Mouse (Mus musculus) CH12.LX (cell line): ENCODE results near the gene Swsap1. TPM values are rescaled to one million over a fixed set of nuclear protein-coding genes. Genes with fewer than 3 reads are reported as not detected.

ENCODE experiments used
- DNase-seq: peaks from one replicate; pipeline ENCODE4 v3.0.0-alpha.2; 2013; ENCODE audit errors: extremely low read depth
- H3K27ac ChIP-seq: 2 replicates; pipeline ENCODE4 v1.5.1; 2012; ENCODE audit warnings: low read depth, mild to moderate bottlenecking, control low read depth, moderate library complexity; ENCODE audit not compliant: insufficient read depth
- H3K27me3 ChIP-seq: replicated peaks from 2 replicates; pipeline ENCODE3; 2012; ENCODE audit warnings: inconsistent platforms
- H3K36me3 ChIP-seq, 2 experiments: replicated peaks in 1 of 2; 2 replicates each; pipeline versions ENCODE3 to v1.6.1; 2012; ENCODE audit warnings: inconsistent platforms in 1 of 2, low read length in 1 of 2, mild to moderate bottlenecking in 1 of 2, mixed read lengths in 1 of 2, moderate library complexity in 1 of 2; ENCODE audit not compliant: control insufficient read depth in 1 of 2, insufficient read depth in 1 of 2
- H3K4me1 ChIP-seq, 2 experiments: 2 replicates each; pipeline ENCODE4 v1.6.1; 2012; ENCODE audit warnings: inconsistent platforms in 1 of 2, moderate library complexity in 1 of 2; ENCODE audit not compliant: insufficient read depth in 2 of 2, control insufficient read depth in 1 of 2
- H3K4me2 ChIP-seq: 2 replicates; pipeline ENCODE4 v1.6.1; 2012; ENCODE audit warnings: low read depth, mild to moderate bottlenecking, control low read depth; ENCODE audit not compliant: poor library complexity, insufficient read depth, severe bottlenecking
- H3K4me3 ChIP-seq, 3 experiments: fragments of 150-350 bp in 1 of 3; sonication (generic) in 1 of 3; replicated peaks in 1 of 3; 2 replicates each; pipeline versions ENCODE3 to v1.5.1; 2011 to 2012; ENCODE audit warnings: low read depth in 2 of 3, low read length in 2 of 3, mild to moderate bottlenecking in 2 of 3, moderate library complexity in 2 of 3, control low read depth in 1 of 3, improper control_type of control experiment in 1 of 3, inconsistent platforms in 1 of 3, mixed read lengths in 1 of 3; ENCODE audit not compliant: poor library complexity in 1 of 3
- H3K79me2 ChIP-seq: replicated peaks from 2 replicates; pipeline ENCODE4 v1.6.1; 2012; ENCODE audit warnings: mild to moderate bottlenecking, moderate library complexity; ENCODE audit not compliant: control insufficient read depth, poor library complexity, insufficient read depth, severe bottlenecking; ENCODE audit errors: extremely low read depth
- H3K9ac ChIP-seq: 2 replicates; pipeline ENCODE4 v1.6.1; 2012; ENCODE audit warnings: low read depth, mild to moderate bottlenecking, control low read depth, moderate library complexity; ENCODE audit not compliant: insufficient read depth
- H3K9me3 ChIP-seq: replicated peaks from 2 replicates; pipeline ENCODE3; 2012; ENCODE audit warnings: low read length, inconsistent platforms, mixed read lengths
- BHLHE40 ChIP-seq: IDR thresholded peaks from 2 replicates; pipeline ENCODE4 v1.6.1; 2011; ENCODE audit warnings: mild to moderate bottlenecking, low read depth, low read length, improper control_type of control experiment
- CHD1 ChIP-seq: IDR thresholded peaks from 2 replicates; pipeline ENCODE4 v1.6.1; 2012; ENCODE audit warnings: low read depth, low read length, improper control_type of control experiment, inconsistent platforms
- CHD2 ChIP-seq: IDR thresholded peaks from 2 replicates; pipeline ENCODE4 v1.6.1; 2011; ENCODE audit warnings: low read length, improper control_type of control experiment
- CTCF ChIP-seq, 2 experiments: IDR thresholded peaks in 1 of 2; conservative IDR thresholded peaks in 1 of 2; 2 replicates each; pipeline ENCODE4 v1.5.1; 2011 to 2012; ENCODE audit warnings: low read depth in 2 of 2, low read length in 2 of 2, improper control_type of control experiment in 1 of 2, inconsistent platforms in 1 of 2, mild to moderate bottlenecking in 1 of 2, moderate library complexity in 1 of 2
- E2F4 ChIP-seq: IDR thresholded peaks from 2 replicates; pipeline ENCODE4 v1.6.1; 2011; ENCODE audit warnings: low read depth, low read length, improper control_type of control experiment; ENCODE audit not compliant: insufficient replicate concordance
- ELF1 ChIP-seq: IDR thresholded peaks from 2 replicates; pipeline ENCODE4 v1.6.1; 2014; ENCODE audit warnings: low read depth, mild to moderate bottlenecking, inconsistent platforms, low read length, improper control_type of control experiment
- EP300 ChIP-seq: IDR thresholded peaks from 2 replicates; pipeline ENCODE4 v1.6.1; 2011; ENCODE audit warnings: low read length, improper control_type of control experiment
- ETS1 ChIP-seq: conservative IDR thresholded peaks from 2 replicates; pipeline ENCODE4 v1.6.1; 2012; ENCODE audit warnings: low read depth, mild to moderate bottlenecking, inconsistent platforms, low read length, improper control_type of control experiment, moderate library complexity
- GABPA ChIP-seq: IDR thresholded peaks from 2 replicates; pipeline ENCODE4 v1.6.1; 2012; ENCODE audit warnings: low read depth, low read length, improper control_type of control experiment, inconsistent platforms; ENCODE audit not compliant: insufficient replicate concordance
- HCFC1 ChIP-seq: IDR thresholded peaks from 2 replicates; pipeline ENCODE4 v1.6.1; 2012; ENCODE audit warnings: low read depth, mild to moderate bottlenecking, inconsistent platforms, low read length, improper control_type of control experiment
- IRF4 ChIP-seq: IDR thresholded peaks from 2 replicates; pipeline ENCODE4 v1.6.1; 2014; ENCODE audit warnings: low read depth, mild to moderate bottlenecking, inconsistent platforms, low read length, improper control_type of control experiment
- JUN ChIP-seq: IDR thresholded peaks from 2 replicates; pipeline ENCODE4 v1.6.1; 2011; ENCODE audit warnings: low read depth, mild to moderate bottlenecking, low read length, improper control_type of control experiment, moderate library complexity; ENCODE audit not compliant: insufficient read depth
- JUND ChIP-seq: conservative IDR thresholded peaks from 2 replicates; pipeline ENCODE4 v1.6.1; 2011; ENCODE audit warnings: low read depth, low read length, improper control_type of control experiment
- KAT2A ChIP-seq: IDR thresholded peaks from 2 replicates; pipeline ENCODE4 v1.6.1; 2012; ENCODE audit warnings: low read length, improper control_type of control experiment, inconsistent platforms; ENCODE audit not compliant: insufficient replicate concordance
- MAFK ChIP-seq: IDR thresholded peaks from 2 replicates; pipeline ENCODE4 v1.6.1; 2011; ENCODE audit warnings: low read length, improper control_type of control experiment; ENCODE audit not compliant: insufficient replicate concordance
- MAX ChIP-seq: IDR thresholded peaks from 2 replicates; pipeline ENCODE4 v1.6.1; 2011; ENCODE audit warnings: low read length, improper control_type of control experiment
- MAZ ChIP-seq: IDR thresholded peaks from 2 replicates; pipeline ENCODE4 v1.6.1; 2012; ENCODE audit warnings: low read depth, mild to moderate bottlenecking, inconsistent platforms, low read length, improper control_type of control experiment, moderate library complexity
- MEF2A ChIP-seq: IDR thresholded peaks from 2 replicates; pipeline ENCODE4 v1.6.1; 2014; ENCODE audit warnings: low read depth, mild to moderate bottlenecking, inconsistent platforms, low read length, improper control_type of control experiment, borderline replicate concordance
- MXI1 ChIP-seq: IDR thresholded peaks from 2 replicates; pipeline ENCODE4 v1.6.1; 2011; ENCODE audit warnings: mild to moderate bottlenecking, low read depth, low read length, improper control_type of control experiment
- MYC ChIP-seq: IDR thresholded peaks from 2 replicates; pipeline ENCODE4 v1.6.1; 2011; ENCODE audit warnings: low read depth, mild to moderate bottlenecking, improper control_type of control experiment, low read length
- NELFE ChIP-seq: IDR thresholded peaks from 2 replicates; pipeline ENCODE4 v1.6.1; 2011; ENCODE audit warnings: low read depth, low read length, improper control_type of control experiment
- NRF1 ChIP-seq: IDR thresholded peaks from 2 replicates; pipeline ENCODE4 v1.6.1; 2014; ENCODE audit warnings: low read depth, mild to moderate bottlenecking, inconsistent platforms, low read length, improper control_type of control experiment, moderate library complexity
- PAX5 ChIP-seq: IDR thresholded peaks from 2 replicates; pipeline ENCODE4 v1.6.1; 2012; ENCODE audit warnings: low read length, inconsistent platforms, mixed read lengths
- POLR2A ChIP-seq: IDR thresholded peaks from 2 replicates; pipeline ENCODE4 v1.6.1; 2011; ENCODE audit warnings: low read depth, mild to moderate bottlenecking, improper control_type of control experiment, low read length
- POLR2AphosphoS2 ChIP-seq: IDR thresholded peaks from 2 replicates; pipeline ENCODE4 v1.6.1; 2011; ENCODE audit warnings: low read depth, low read length, improper control_type of control experiment
- RAD21 ChIP-seq: IDR thresholded peaks from 2 replicates; pipeline ENCODE4 v1.6.1; 2011; ENCODE audit warnings: low read depth, mild to moderate bottlenecking, low read length, improper control_type of control experiment, moderate library complexity
- RCOR1 ChIP-seq: conservative IDR thresholded peaks from 2 replicates; pipeline ENCODE4 v1.6.1; 2012; ENCODE audit warnings: low read depth, mild to moderate bottlenecking, inconsistent platforms, low read length, improper control_type of control experiment
- SIN3A ChIP-seq: IDR thresholded peaks from 2 replicates; pipeline ENCODE4 v1.6.1; 2012; ENCODE audit warnings: low read length, improper control_type of control experiment, inconsistent platforms
- SMC3 ChIP-seq: IDR thresholded peaks from 2 replicates; pipeline ENCODE4 v1.6.1; 2011; ENCODE audit warnings: low read depth, low read length, improper control_type of control experiment
- TBP ChIP-seq: conservative IDR thresholded peaks from 2 replicates; pipeline ENCODE4 v1.6.1; 2011; ENCODE audit warnings: low read depth, low read length, improper control_type of control experiment
- TCF12 ChIP-seq: IDR thresholded peaks from 2 replicates; pipeline ENCODE4 v1.6.1; 2014; ENCODE audit warnings: low read depth, mild to moderate bottlenecking, inconsistent platforms, low read length, improper control_type of control experiment
- UBTF ChIP-seq: IDR thresholded peaks from 2 replicates; pipeline ENCODE4 v1.6.1; 2012; ENCODE audit warnings: low read depth, mild to moderate bottlenecking, inconsistent platforms, low read length, improper control_type of control experiment, moderate library complexity
- USF2 ChIP-seq: conservative IDR thresholded peaks from 2 replicates; pipeline ENCODE4 v1.6.1; 2011; ENCODE audit warnings: low read depth, low read length, improper control_type of control experiment
- ZC3H11A ChIP-seq: IDR thresholded peaks from 2 replicates; pipeline ENCODE4 v1.6.1; 2012; ENCODE audit warnings: low read depth, mild to moderate bottlenecking, inconsistent platforms, low read length, improper control_type of control experiment
- ZKSCAN1 ChIP-seq: IDR thresholded peaks from 2 replicates; pipeline ENCODE4 v1.6.1; 2012; ENCODE audit warnings: low read depth, inconsistent platforms, low read length, improper control_type of control experiment, borderline replicate concordance
- ZMIZ1 ChIP-seq: IDR thresholded peaks from 2 replicates; pipeline ENCODE4 v1.6.1; 2012; ENCODE audit warnings: low read depth, mild to moderate bottlenecking, inconsistent platforms, low read length, improper control_type of control experiment
- ZNF384 ChIP-seq: IDR thresholded peaks from 2 replicates; pipeline ENCODE4 v1.6.1; 2012; ENCODE audit warnings: low read depth, low read length, improper control_type of control experiment, inconsistent platforms
- dilution Hi-C: fragments of 300-500 bp; cut with MboI; formaldehyde crosslinking; loops from 2 replicates; pipeline ENCODE4 v1.14.3; 2020; ENCODE audit warnings: low sequenced_read_pairs; ENCODE audit not compliant: extremely low pct_unique_long_range_greater_than_20kb, extremely low pct_ligation_motif_present
- in situ Hi-C: fragments of 300-500 bp; cut with MboI; formaldehyde crosslinking; loops from 3 replicates; pipeline ENCODE4 v1.14.3; 2019; ENCODE audit warnings: low sequenced_read_pairs, low pct_ligation_motif_present, low pct_unique_long_range_greater_than_20kb, mixed read lengths
- polyA plus RNA-seq: library from polyadenylated mRNA; unstranded; fragments of >175 nt; gene quantifications from 2 replicates; pipeline ENCODE4 v1.2.1, GENCODE M21; 2012; ENCODE audit warnings: low read depth; ENCODE audit not compliant: insufficient read length
- total RNA-seq, 2 experiments: library from RNA; depleted of rRNA; stranded (reverse); fragments of 300-350 nt in 1 of 2; fragments of >200 nt in 1 of 2; gene quantifications; 2 replicates each; pipeline ENCODE4 v1.2.3; 2012 to 2014

Gene Swsap1
- total and polyA plus RNA-seq, 3 experiments = 3.1 to 4.1 (median 4.0) TPM

DNA sequence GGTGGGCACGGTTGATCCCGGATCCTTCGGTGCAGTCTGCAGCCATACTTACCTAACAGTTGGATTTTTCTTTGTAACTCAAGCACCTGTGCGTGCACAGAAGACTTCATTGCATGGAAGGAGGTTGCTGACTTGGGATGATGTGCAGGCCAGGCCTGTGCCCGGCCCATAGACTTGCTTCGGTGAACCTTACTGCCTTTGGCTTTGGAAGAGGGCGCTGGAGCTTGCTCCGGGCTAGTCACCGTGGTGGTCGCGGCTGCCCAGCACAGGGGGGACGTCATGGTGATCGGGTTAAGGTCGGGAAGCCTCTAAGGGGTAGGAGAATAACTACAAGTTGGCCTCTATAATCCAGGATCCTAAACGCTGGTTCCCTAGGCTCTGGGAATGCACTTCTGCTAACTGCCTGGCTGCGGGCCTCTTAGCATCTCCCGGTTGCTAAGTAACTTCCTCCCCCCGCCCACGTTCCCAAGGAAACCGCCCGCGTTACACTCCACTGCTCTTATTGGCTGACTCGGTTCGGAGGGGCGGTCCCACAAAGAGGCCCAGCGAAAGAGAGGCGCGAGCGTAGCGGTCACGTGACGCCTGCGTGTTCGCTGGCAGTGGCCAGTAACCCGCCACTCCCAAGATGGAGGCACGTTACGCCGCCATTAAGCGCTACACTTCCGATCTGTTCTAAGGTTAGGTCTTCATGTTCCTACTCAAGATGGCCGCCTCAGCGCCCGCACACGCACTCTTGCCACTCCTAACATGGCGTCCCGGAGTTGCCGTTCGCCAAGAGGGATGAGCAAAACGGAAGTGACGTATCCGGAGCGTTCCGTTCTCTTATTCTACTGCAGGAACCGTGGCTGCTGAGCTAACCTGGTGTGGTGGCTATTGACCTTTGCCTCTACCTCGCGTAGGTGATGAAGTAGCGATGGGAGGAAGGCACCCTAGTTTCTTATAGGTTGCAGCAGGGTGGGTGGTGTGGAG, 46.9 kb downstream of the Swsap1 start, which contains the start of the genes Ccdc151 and Prkcsh:
Gene Ccdc151, minus strand, starts transcription at position 441 of the 969 bp plus-strand sequence.
Gene Prkcsh, plus strand, starts transcription at position 613 of the 969 bp plus-strand sequence.
- Histone ChIP-seq H3K36me3 (peaks cover 34 to 38% of the 10 kb centered on the region in 2 experiments), H3K4me3 (peak within 1 kb of the TSS; percentile 83 to 99 (median 89)), H3K27me3 (peaks cover 22% of the 10 kb centered on the region), H3K79me2 (peaks cover 13% of the 10 kb centered on the region; the same call in 1 of the 2 replicates), H3K4me2 (peak within 1 kb of the TSS; percentile 93), H3K27ac (peak within 1 kb of the TSS; percentile 48), H3K9me3 (no peaks in the 10 kb centered on the region), H3K9ac (peak within 1 kb of the TSS; percentile 84), H3K4me1 (peaks cover 8 to 36% of the 10 kb centered on the region in 2 experiments)
- dilution Hi-C loops (no loop called here), in situ Hi-C loops (loop anchor here (5.0 kb wide), 1 partner anchor 40 kb away; the partner anchor contains the start of gene Epor)
- peak; percentile 99 for DNase-seq
- TF ChIP-seq ZNF384 = no peak
- no peak for TF ChIP-seq CTCF (conservative IDR thresholded peaks at IDR 0.05 in 1 of 2, IDR thresholded peaks at IDR 0.05 in 1 of 2; ENCODE audit: low read depth in 2 of 2, low read length in 2 of 2)
- TF ChIP-seq POLR2A = peak; percentile 89
- peak; percentile 100 for TF ChIP-seq RCOR1
- peak; percentile 93; the same call in 1 of the 2 replicates for TF ChIP-seq KAT2A
- no peak; the same call in 1 of the 2 replicates for TF ChIP-seq GABPA
- TF ChIP-seq HCFC1 = peak; percentile 97
- TF ChIP-seq CHD2 = peak; percentile 10; the same call in 1 of the 2 replicates
- no peak for TF ChIP-seq E2F4
- TF ChIP-seq IRF4 = peak; percentile 69; the same call in 1 of the 2 replicates
- TF ChIP-seq MEF2A = peak; percentile 54; the same call in 1 of the 2 replicates
- peak; percentile 83 for TF ChIP-seq SIN3A
- peak; percentile 99 for TF ChIP-seq ZC3H11A
- no peak for TF ChIP-seq PAX5
- peak; percentile 95 for TF ChIP-seq NRF1
- peak; percentile 43; the same call in 1 of the 2 replicates for TF ChIP-seq MAZ
- TF ChIP-seq ELF1 = peak; percentile 90
- no peak for TF ChIP-seq RAD21
- TF ChIP-seq SMC3 = no peak
- TF ChIP-seq USF2 = peak; percentile 99
- peak; percentile 67; the same call in 1 of the 2 replicates for TF ChIP-seq TCF12
- no peak for TF ChIP-seq MAFK
- TF ChIP-seq MYC = peak; percentile 89
- peak; percentile 98 for TF ChIP-seq MXI1
- TF ChIP-seq UBTF = no peak
- no peak for TF ChIP-seq EP300
- TF ChIP-seq TBP = peak; percentile 83
- no peak for TF ChIP-seq CHD1
- TF ChIP-seq JUND = no peak
- peak; percentile 59; the same call in 1 of the 2 replicates for TF ChIP-seq ZMIZ1
- no peak for TF ChIP-seq ZKSCAN1
- peak; percentile 98 for TF ChIP-seq MAX
- TF ChIP-seq BHLHE40 = peak; percentile 82
- TF ChIP-seq POLR2AphosphoS2 = peak; percentile 74; the same call in 1 of the 2 replicates
- TF ChIP-seq ETS1 = 0 out of 2 replicates have a peak, but pooled peaks have one; percentile 15
- no peak for TF ChIP-seq JUN
- peak; percentile 88 for TF ChIP-seq NELFE
